Mouse (Mus musculus) adipose tissue, adult 10 weeks (tissue): Measurements from ENCODE around the gene Tubgcp5. TPM values are rescaled to one million over a fixed set of nuclear protein-coding genes. Genes with fewer than 3 reads are reported as not detected.

Source experiments
- polyA plus RNA-seq: library from polyadenylated mRNA; stranded (reverse); fragments of 350-450 nt; fragmentation: Illumina TruSeq; extraction: RNeasy Lipid Tissue Mini Kit (QIAGEN cat#74804); gene quantifications from one replicate; pipeline ENCODE4 v1.2.3, GENCODE M21; 2014; ENCODE audit warnings: low read depth, low replicate concordance

Tubgcp5 gene
- 11.2 TPM for polyA plus RNA-seq

DNA sequence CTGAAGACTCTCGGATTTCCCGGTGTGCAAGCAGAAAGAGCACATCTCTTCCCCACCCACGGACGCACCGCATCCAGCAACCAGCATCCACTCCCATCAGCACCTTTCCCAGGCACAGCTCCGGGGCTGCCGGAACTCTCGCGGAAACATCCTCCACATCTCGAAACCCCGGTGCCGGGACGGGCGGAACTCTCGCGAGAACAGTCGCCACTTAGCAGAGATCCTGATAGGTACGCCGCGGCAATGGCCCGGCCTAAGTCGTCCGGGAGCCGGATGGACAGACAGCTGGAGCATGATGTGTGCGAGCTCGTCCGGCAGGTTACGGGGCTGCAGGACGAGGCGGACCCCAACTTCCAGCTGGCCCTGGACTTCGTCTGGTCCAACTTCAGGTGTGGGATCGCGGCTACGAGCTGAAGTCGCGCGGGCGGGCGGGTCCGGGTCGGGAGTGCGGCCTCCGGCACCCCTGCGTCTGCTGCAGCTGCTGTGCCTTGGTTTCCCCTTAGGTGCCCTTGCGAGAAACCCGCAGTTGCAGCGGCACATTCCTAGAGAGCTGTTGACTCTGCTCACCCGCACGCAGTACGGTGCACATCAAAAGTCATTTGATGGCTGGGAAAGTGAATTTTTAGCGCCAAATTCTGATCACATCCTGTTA lies at the start of gene Tubgcp5:
Gene Tubgcp5, plus strand, starts transcription at position 203 of the 652 bp plus-strand sequence.

DNA sequence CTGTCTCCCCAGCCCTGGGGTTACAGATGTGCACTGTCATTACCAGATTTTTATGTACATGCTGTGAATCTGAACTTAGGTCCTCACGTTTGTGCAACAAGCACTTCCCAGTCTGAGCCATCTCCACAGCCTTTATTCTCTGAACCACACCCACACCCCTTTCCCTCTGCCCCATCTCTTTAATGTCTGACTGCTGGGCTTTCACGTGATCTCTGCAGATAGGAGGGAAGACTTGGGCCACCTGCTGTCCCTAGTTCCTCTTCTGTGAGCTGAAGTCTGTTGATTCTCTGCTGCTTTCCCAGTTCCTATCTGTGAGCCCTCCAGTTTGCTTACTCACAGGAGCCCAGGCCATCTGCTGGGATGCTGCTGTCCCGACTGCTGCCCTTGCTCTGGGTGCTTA lies 26.0 kb upstream of the Tubgcp5 start, which contains the start of gene Siglech:
Gene Siglech, plus strand, starts transcription at position 253 of the 400 bp plus-strand sequence.

DNA sequence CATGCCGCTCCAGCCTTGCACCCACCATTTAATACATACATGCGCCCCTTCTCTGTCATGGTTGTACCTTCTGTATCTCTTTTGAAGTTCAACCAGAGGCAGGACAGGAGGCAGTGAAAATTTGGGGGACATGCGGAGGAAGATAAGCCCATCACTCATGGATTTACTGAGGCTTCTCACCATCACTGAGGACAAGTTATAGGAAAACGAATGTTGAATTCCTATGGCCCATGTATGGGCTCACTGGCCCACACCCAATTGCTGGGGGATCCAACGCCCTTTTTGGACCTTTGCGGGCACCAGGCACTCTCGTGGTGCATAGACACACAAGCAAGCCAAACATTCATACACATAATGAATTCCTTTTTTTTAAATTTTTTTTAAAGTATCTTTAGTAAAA lies 47.5 kb downstream of the Tubgcp5 start, which contains the start of gene Cyfip1:
Gene Cyfip1, plus strand, starts transcription at position 301 of the 400 bp plus-strand sequence.

Other genes with a start within 250 kb of the Tubgcp5 start
- gene Siglech, start 26.0 kb upstream of the Tubgcp5 start, polyA plus RNA-seq: 2.4 TPM
- gene Cyfip1, start 47.6 kb downstream of the Tubgcp5 start, polyA plus RNA-seq: 45.9 TPM
- gene Nipa2, start 168.3 kb downstream of the Tubgcp5 start, polyA plus RNA-seq: 24.1 TPM
- gene Nipa1, start 225.8 kb downstream of the Tubgcp5 start, polyA plus RNA-seq: 3.7 TPM